Mouse (Mus musculus) forebrain, embryonic 12.5 days (tissue): ENCODE data around the gene Ascc1. TPM values are rescaled to one million over a fixed set of nuclear protein-coding genes. Genes with fewer than 3 reads are reported as not detected.

ENCODE experiments used
- ATAC-seq: fragments of 200-750 bp; cut with Nextera tagmentation; 2 replicates; pipeline ENCODE4 v1.8.0; 2017; ENCODE audit warnings: moderate TSS enrichment; ENCODE audit not compliant: low FRiP score
- H3K27ac ChIP-seq: fragments of 300-500 bp; sonication (generic); 2 replicates; pipeline ENCODE4 v1.5.1; 2016; ENCODE audit warnings: mild to moderate bottlenecking
- H3K27me3 ChIP-seq: fragments of 300-500 bp; sonication (generic); 2 replicates; pipeline ENCODE4 v1.6.1; 2016; ENCODE audit warnings: mild to moderate bottlenecking
- H3K36me3 ChIP-seq: fragments of 300-500 bp; sonication (generic); replicated peaks from 2 replicates; pipeline ENCODE4 v1.6.1; 2016; ENCODE audit warnings: mild to moderate bottlenecking
- H3K4me1 ChIP-seq: fragments of 300-500 bp; sonication (generic); 2 replicates; pipeline ENCODE4 v1.6.1; 2016
- H3K4me2 ChIP-seq: fragments of 300-500 bp; sonication (generic); 2 replicates; pipeline ENCODE4 v1.6.1; 2016; ENCODE audit warnings: mild to moderate bottlenecking, moderate library complexity
- H3K4me3 ChIP-seq: fragments of 300-500 bp; sonication (generic); replicated peaks from 2 replicates; pipeline ENCODE4 v1.5.1; 2016; ENCODE audit warnings: mild to moderate bottlenecking
- H3K9ac ChIP-seq: fragments of 300-500 bp; sonication (generic); 2 replicates; pipeline ENCODE4 v1.6.1; 2016; ENCODE audit warnings: mild to moderate bottlenecking
- H3K9me3 ChIP-seq: fragments of 300-500 bp; sonication (generic); 2 replicates; pipeline ENCODE4 v1.6.1; 2016
- WGBS: fragments of 180-500 bp; shearing (Covaris S2); methylation state at CpG from one replicate; pipeline ENCODE4 v1.1.7; 2016; 5-methylcytosine and 5-hydroxymethylcytosine counted together
- polyA plus RNA-seq: library from polyadenylated mRNA; unstranded; fragments of >200 nt; fragmentation: Nextera tagmentation; extraction: Ambion mirVana; gene quantifications from 2 replicates; pipeline ENCODE4 v1.2.1, GENCODE M21; 2016

The Ascc1 gene
- polyA plus RNA-seq, 1 experiment from 2014 or later = 38.6 TPM

DNA sequence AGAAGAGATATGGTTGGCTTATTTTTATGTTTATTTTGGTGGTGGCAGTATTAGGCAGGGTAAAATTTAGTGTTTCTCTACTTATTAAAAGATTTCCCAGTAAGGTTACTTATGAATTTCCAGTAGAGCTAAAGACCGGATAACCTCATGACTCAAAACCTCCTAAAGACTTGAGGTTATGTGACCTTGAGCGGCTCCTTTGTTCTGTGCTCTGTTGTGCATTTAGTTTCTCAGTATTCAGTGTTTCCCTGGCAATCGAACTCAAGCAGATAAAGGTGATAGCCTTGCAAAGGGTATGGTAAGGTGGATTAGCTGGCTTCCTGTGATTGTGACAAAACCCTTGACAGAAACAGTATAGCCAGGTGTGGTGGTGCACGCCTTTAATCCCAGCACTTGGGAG is 26.8 kb downstream of the Ascc1 start:
- H3K4me3 ChIP-seq = no peak overlapping the region
- no peaks in the 10 kb centered on the region for H3K36me3 ChIP-seq
- no peaks in the 10 kb centered on the region for H3K27me3 ChIP-seq
- H3K4me1 ChIP-seq = peaks cover 40% of the 10 kb centered on the region
- WGBS = 84% methylated on average over 4 of the region's 4 CpGs
- no peak overlapping the region for H3K27ac ChIP-seq
- no peaks in the 10 kb centered on the region for H3K9me3 ChIP-seq
- H3K9ac ChIP-seq = no peak overlapping the region
- no peak overlapping the region for H3K4me2 ChIP-seq
- no peak for ATAC-seq

DNA sequence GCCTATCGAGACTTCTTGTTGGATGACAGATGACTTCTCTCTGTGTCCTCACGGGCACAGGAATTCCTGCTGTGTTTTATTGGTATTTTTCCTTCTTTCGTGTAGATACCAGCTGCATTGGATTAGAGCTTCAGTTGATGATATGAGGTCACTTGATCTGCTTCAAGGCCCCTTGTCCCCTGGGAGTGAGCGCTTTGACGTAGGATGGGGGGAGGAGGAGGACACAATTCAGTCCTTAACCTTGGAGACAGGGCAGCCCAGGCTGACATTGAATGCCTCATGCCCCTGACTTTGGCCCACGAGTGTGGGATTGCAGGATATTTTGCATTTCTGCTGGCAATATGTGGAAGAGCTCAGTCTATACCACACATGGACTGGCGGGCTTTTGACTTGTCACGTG is 29.0 kb downstream of the Ascc1 start:
- WGBS = 79% methylated on average over 8 of the region's 8 CpGs
- H3K27ac ChIP-seq = peak overlapping the region; percentile 69; the same call in 1 of the 2 replicates
- no peak for ATAC-seq
- H3K9ac ChIP-seq = no peak overlapping the region
- no peaks in the 10 kb centered on the region for H3K27me3 ChIP-seq
- H3K4me1 ChIP-seq = peaks cover 37% of the 10 kb centered on the region
- no peaks in the 10 kb centered on the region for H3K9me3 ChIP-seq
- H3K4me2 ChIP-seq = no peak overlapping the region
- no peaks in the 10 kb centered on the region for H3K36me3 ChIP-seq
- no peak overlapping the region for H3K4me3 ChIP-seq

- Histone ChIP-seq H3K9me3 (no peaks in the 10 kb centered on the region), H3K4me1 (peaks cover 33% of the 10 kb centered on the region), H3K4me3 (no peak overlapping the region), H3K36me3 (no peaks in the 10 kb centered on the region), H3K9ac (no peak overlapping the region), H3K27ac (peak overlapping the region; percentile 69), H3K4me2 (no peak overlapping the region), H3K27me3 (no peaks in the 10 kb centered on the region)
- peak; percentile 33; the same call in 1 of the 2 replicates for ATAC-seq
- 54% methylated on average over 2 of the region's 2 CpGs for WGBS
These were observed 29.4 kb downstream of the Ascc1 start for GRCm38 (mm10) chr10:60031985-60032384.

- no peaks in the 10 kb centered on the region for H3K27me3 ChIP-seq
- no peak overlapping the region for H3K9ac ChIP-seq
- no peak overlapping the region for H3K4me2 ChIP-seq
- H3K36me3 ChIP-seq = no peaks in the 10 kb centered on the region
- peaks cover 29% of the 10 kb centered on the region for H3K4me1 ChIP-seq
- 57% methylated on average over 2 of the region's 2 CpGs for WGBS
- H3K27ac ChIP-seq = peak overlapping the region; percentile 69
- no peaks in the 10 kb centered on the region for H3K9me3 ChIP-seq
- no peak overlapping the region for H3K4me3 ChIP-seq
- ATAC-seq = no peak
These were observed 30.0 kb downstream of the Ascc1 start for GRCm38 (mm10) chr10:60032622-60033021.

DNA sequence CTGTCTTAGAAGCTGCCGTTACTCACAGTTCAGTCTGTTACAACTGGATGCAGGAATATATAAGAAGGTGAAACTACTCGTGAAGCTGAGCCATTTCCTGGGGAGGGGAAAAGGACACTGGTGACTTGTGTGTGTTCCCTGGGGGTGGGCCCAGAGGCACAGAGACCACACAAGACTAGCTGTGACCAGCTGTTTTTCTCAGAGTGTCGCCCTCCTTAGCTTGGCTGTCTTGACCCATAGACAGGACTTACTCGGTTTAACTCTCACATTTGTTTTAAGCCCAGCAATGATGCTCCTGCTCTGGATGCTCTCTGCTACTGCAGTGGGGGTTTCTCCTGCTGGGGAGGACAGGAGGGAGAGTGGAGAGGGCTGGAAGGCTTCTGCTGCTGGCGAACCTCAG is 30.5 kb downstream of the Ascc1 start:
- Histone ChIP-seq H3K4me3 (no peak overlapping the region), H3K27ac (no peak overlapping the region), H3K9me3 (no peaks in the 10 kb centered on the region), H3K4me1 (peaks cover 26% of the 10 kb centered on the region), H3K36me3 (no peaks in the 10 kb centered on the region), H3K4me2 (no peak overlapping the region), H3K9ac (no peak overlapping the region), H3K27me3 (no peaks in the 10 kb centered on the region)
- no peak for ATAC-seq
- 45% methylated on average over 5 of the region's 5 CpGs for WGBS

DNA sequence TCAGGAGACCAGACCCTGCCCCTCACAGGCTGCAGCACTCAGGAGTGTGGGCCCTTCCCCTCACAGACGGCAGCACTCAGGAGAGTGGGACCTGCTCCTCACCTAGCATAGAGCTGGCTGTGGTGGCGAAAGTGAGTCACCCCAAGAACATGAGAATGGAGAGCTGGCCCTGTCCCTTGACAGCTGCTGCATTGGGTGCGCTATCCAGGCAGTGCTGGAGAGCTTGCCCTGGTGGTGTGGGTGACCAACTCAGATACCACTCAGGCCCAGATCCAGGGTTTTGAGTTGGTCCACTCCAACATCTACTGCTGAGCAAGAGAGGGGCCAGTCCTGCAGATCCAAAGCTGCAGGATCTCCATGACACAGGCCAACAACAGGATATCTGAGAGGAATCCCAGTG is 32.0 kb downstream of the Ascc1 start:
- Histone ChIP-seq H3K4me2 (no peak overlapping the region), H3K27me3 (no peaks in the 10 kb centered on the region), H3K9ac (no peak overlapping the region), H3K27ac (no peak overlapping the region), H3K36me3 (no peaks in the 10 kb centered on the region), H3K4me1 (peaks cover 14% of the 10 kb centered on the region), H3K9me3 (no peaks in the 10 kb centered on the region), H3K4me3 (no peak overlapping the region)
- 85% methylated on average over 3 of the region's 3 CpGs for WGBS
- no peak for ATAC-seq

DNA sequence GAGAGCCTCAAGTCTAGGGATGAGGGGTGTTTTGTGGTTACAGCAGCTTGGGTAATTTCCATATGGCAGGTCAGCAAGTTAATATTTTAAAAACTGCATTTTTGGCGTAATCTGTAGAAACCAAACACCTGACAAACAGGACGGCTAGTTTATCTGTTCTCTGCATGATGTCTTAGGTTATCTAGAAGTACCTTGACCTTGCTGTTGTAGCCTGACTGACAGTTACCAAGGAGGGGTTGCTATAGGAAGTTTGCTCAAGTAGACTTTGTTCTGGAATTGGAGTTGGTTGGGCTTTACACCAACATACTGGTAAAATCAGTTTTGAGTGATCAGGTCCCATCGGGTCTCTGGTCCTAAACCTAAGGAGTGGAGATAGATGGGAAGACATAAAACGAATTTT is 33.1 kb downstream of the Ascc1 start:
- no peak overlapping the region for H3K4me2 ChIP-seq
- ATAC-seq = no peak
- no peaks in the 10 kb centered on the region for H3K27me3 ChIP-seq
- no peak overlapping the region for H3K9ac ChIP-seq
- WGBS = 84% methylated on average over 4 of the region's 4 CpGs
- no peak overlapping the region for H3K27ac ChIP-seq
- no peak overlapping the region for H3K4me3 ChIP-seq
- peaks cover 14% of the 10 kb centered on the region for H3K4me1 ChIP-seq
- no peaks in the 10 kb centered on the region for H3K9me3 ChIP-seq
- no peaks in the 10 kb centered on the region for H3K36me3 ChIP-seq

DNA sequence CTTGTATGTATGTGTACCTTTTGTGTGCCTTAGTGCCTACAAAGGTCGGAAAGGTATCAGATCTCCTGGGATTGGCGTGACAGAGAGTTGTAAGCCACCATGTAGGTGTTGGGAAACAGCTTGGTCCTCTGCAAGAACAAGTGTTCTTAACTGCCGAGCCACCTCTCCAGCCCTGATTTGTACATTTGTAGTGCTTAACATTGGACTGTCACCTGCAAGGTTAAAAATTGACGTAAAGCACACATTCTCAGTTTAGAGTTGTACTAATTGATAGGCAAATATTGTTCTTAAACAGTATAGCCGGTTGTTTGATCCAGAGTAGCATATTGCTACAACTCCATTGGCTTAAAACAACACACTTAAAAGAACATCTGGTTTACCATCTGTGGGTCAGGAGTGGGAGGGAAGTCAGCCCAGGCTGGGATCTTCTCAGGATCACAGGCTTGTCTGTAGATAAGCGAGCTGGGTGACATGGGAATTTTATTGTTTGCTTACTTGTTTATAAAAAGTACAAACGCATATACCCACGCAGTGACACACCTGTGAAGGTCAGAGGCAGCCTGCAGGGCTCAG is 39.8 kb downstream of the Ascc1 start:
- H3K9ac ChIP-seq = no peak overlapping the region
- 0 out of 2 replicates have a peak, but pooled peaks cover 4% of the 10 kb centered on the region for H3K4me1 ChIP-seq
- no peaks in the 10 kb centered on the region for H3K36me3 ChIP-seq
- H3K4me2 ChIP-seq = no peak overlapping the region
- no peaks in the 10 kb centered on the region for H3K27me3 ChIP-seq
- no peak overlapping the region for H3K27ac ChIP-seq
- 89% methylated on average over 8 of the region's 8 CpGs for WGBS
- no peaks in the 10 kb centered on the region for H3K9me3 ChIP-seq
- no peak overlapping the region for H3K4me3 ChIP-seq
- ATAC-seq = no peak

GRCm38 (mm10) chr10:60046696-60047095 is 44.1 kb downstream of the Ascc1 start:
- Histone ChIP-seq H3K27me3 (no peaks in the 10 kb centered on the region), H3K9me3 (no peaks in the 10 kb centered on the region), H3K4me3 (no peak overlapping the region), H3K36me3 (no peaks in the 10 kb centered on the region), H3K27ac (no peak overlapping the region), H3K4me1 (0 out of 2 replicates have a peak, but pooled peaks cover 4% of the 10 kb centered on the region), H3K4me2 (no peak overlapping the region), H3K9ac (no peak overlapping the region)
- 19% methylated on average over 5 of the region's 5 CpGs for WGBS
- ATAC-seq = no peak

DNA sequence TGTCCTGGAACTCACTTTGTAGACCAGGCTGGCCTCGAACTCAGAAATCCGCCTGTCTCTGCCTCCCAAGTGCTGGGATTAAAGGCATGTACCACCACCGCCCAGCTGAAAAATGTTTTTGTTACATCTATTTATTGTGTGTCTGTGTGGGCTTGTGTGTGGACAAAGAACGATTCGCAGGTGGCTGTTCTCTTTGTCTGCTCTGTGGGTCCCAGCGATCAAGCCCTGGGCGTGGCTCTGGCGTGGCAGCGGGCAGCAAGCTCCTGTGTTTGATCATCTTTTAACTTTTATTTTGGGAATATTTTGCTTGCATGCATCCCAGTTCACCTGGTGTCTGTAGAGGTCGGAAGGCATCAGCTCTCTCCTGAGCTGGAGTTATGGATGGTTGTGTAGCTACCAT is 48.0 kb downstream of the Ascc1 start:
- no peak overlapping the region for H3K4me2 ChIP-seq
- H3K27ac ChIP-seq = no peak overlapping the region
- 97% methylated on average over 10 of the region's 10 CpGs for WGBS
- no peaks in the 10 kb centered on the region for H3K27me3 ChIP-seq
- H3K4me1 ChIP-seq = peaks cover 8% of the 10 kb centered on the region; the same call in 1 of the 2 replicates
- no peak for ATAC-seq
- no peaks in the 10 kb centered on the region for H3K36me3 ChIP-seq
- H3K9ac ChIP-seq = no peak overlapping the region
- no peaks in the 10 kb centered on the region for H3K9me3 ChIP-seq
- H3K4me3 ChIP-seq = no peak overlapping the region

GRCm38 (mm10) chr10:60053073-60053472 is 50.5 kb downstream of the Ascc1 start:
- no peak overlapping the region for H3K9ac ChIP-seq
- peaks cover 3% of the 10 kb centered on the region; the same call in 1 of the 2 replicates for H3K4me1 ChIP-seq
- H3K9me3 ChIP-seq = no peaks in the 10 kb centered on the region; the same call in 1 of the 2 replicates
- no peaks in the 10 kb centered on the region for H3K27me3 ChIP-seq
- no peak overlapping the region for H3K27ac ChIP-seq
- H3K4me2 ChIP-seq = no peak overlapping the region
- no peaks in the 10 kb centered on the region for H3K36me3 ChIP-seq
- ATAC-seq = no peak
- 81% methylated on average over 4 of the region's 4 CpGs for WGBS
- no peak overlapping the region for H3K4me3 ChIP-seq

- Histone ChIP-seq H3K9me3 (peaks cover 3% of the 10 kb centered on the region; the same call in 1 of the 2 replicates), H3K27me3 (no peaks in the 10 kb centered on the region), H3K4me3 (no peak overlapping the region), H3K4me2 (no peak overlapping the region), H3K27ac (no peak overlapping the region), H3K4me1 (no peaks in the 10 kb centered on the region), H3K9ac (no peak overlapping the region), H3K36me3 (peaks cover 4% of the 10 kb centered on the region; the same call in 1 of the 2 replicates)
- no peak for ATAC-seq
- 76% methylated on average over 5 of the region's 5 CpGs for whole genome bisulfite sequencing
These were observed 59.6 kb downstream of the Ascc1 start for GRCm38 (mm10) chr10:60062173-60062572.

DNA sequence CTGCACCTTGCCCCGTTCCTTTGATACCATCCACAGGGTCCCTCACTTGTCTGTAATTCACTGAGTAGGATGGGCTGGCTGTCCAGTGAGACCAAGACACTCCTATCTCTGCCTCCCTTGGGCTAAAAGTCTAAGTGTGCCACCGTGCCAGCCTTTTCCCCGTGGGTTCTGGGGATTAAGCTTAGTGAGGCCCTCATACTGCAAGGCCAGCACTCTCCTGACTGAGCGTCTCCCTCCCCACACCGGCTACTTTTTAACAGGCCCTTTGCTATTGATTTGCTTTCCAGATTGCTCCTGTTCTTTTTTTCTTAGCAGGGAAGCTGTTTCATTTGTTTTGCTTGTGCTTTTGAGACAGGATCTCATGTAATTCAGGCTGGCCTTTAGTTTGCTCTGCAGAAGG is 60.3 kb downstream of the Ascc1 start:
- no peak for ATAC-seq
- Histone ChIP-seq H3K4me3 (no peak overlapping the region), H3K27me3 (no peaks in the 10 kb centered on the region), H3K4me1 (no peaks in the 10 kb centered on the region), H3K36me3 (peaks cover 4% of the 10 kb centered on the region; the same call in 1 of the 2 replicates), H3K27ac (no peak overlapping the region), H3K9me3 (0 out of 2 replicates have a peak, but pooled peaks cover 3% of the 10 kb centered on the region), H3K9ac (no peak overlapping the region), H3K4me2 (no peak overlapping the region)
- 35% methylated on average over 5 of the region's 5 CpGs for WGBS
